Mouse (Mus musculus) liver, postnatal 0 days (tissue): ENCODE results near the gene Ptpre.

Source experiments
- CTCF ChIP-seq: sonication (generic); IDR thresholded peaks from 2 replicates; pipeline ENCODE4 v1.5.1; 2016; ENCODE audit warnings: antibody characterized with exemption, low read depth
- EP300 ChIP-seq: IDR thresholded peaks from 2 replicates; pipeline ENCODE4 v1.6.1; 2016; ENCODE audit warnings: antibody characterized with exemption, low read depth, mild to moderate bottlenecking

DNA sequence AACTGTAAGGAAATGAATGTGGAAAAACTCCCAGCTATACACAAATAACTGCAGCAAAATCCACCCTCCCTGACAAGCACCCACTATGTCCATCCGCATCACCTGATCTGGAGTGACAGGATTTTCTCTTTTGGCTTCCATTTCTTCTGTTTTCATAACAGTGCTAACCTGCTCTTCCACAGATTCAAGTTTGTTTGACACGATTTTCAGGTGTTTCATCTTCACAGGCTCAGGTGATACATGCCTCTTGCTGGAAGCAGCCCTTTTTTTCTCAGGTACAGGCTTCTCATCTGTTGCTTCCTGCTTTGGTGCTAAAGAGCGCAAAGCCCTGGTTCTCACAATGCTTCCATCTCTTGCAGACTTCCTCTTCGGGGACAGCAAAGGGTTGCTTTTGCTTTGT is 156.8 kb downstream of the Ptpre start:
- no peak for TF ChIP-seq CTCF
- TF ChIP-seq EP300 = no peak
